Mouse (Mus musculus) midbrain, embryonic 12.5 days (tissue): ENCODE data around the gene Itgb2l. TPM values are rescaled to one million over a fixed set of nuclear protein-coding genes. Genes with fewer than 3 reads are reported as not detected.

Experiments used
- ATAC-seq: fragments of 200-750 bp; cut with Nextera tagmentation; 2 replicates; pipeline ENCODE4 v1.8.0; 2017; ENCODE audit warnings: low read depth, moderate TSS enrichment, moderate library complexity; ENCODE audit not compliant: low FRiP score
- H3K27ac ChIP-seq: fragments of 300-500 bp; sonication (generic); replicated peaks from 2 replicates; pipeline ENCODE4 v1.5.1; 2016; ENCODE audit warnings: mild to moderate bottlenecking
- H3K27me3 ChIP-seq: fragments of 300-500 bp; sonication (generic); 2 replicates; pipeline ENCODE4 v1.6.1; 2016; ENCODE audit warnings: mild to moderate bottlenecking
- H3K36me3 ChIP-seq: fragments of 300-500 bp; sonication (generic); 2 replicates; pipeline ENCODE4 v1.6.1; 2016
- H3K4me1 ChIP-seq: fragments of 300-500 bp; sonication (generic); 2 replicates; pipeline ENCODE4 v1.6.1; 2016
- H3K4me2 ChIP-seq: fragments of 300-500 bp; sonication (generic); replicated peaks from 2 replicates; pipeline ENCODE4 v1.6.1; 2016; ENCODE audit warnings: mild to moderate bottlenecking, moderate library complexity
- H3K4me3 ChIP-seq: fragments of 300-500 bp; sonication (generic); 2 replicates; pipeline ENCODE4 v1.5.1; 2016; ENCODE audit warnings: mild to moderate bottlenecking
- H3K9ac ChIP-seq: fragments of 300-500 bp; sonication (generic); replicated peaks from 2 replicates; pipeline ENCODE4 v1.6.1; 2016; ENCODE audit warnings: mild to moderate bottlenecking, moderate library complexity
- H3K9me3 ChIP-seq: fragments of 300-500 bp; sonication (generic); 2 replicates; pipeline ENCODE4 v1.6.1; 2016; ENCODE audit warnings: mild to moderate bottlenecking
- WGBS: fragments of 180-500 bp; shearing (Covaris S2); methylation state at CpG from one replicate; pipeline ENCODE4 v1.1.7; 2016; 5-methylcytosine and 5-hydroxymethylcytosine counted together
- polyA plus RNA-seq: library from polyadenylated mRNA; unstranded; fragments of >200 nt; fragmentation: Nextera tagmentation; extraction: Ambion mirVana; gene quantifications from 2 replicates; pipeline ENCODE4 v1.2.1, GENCODE M21; 2016

Itgb2l gene
- polyA plus RNA-seq, 1 experiment from 2014 or later = not detected

- H3K36me3 ChIP-seq = no peaks in the 10 kb centered on the region
- H3K9me3 ChIP-seq = no peaks in the 10 kb centered on the region
- H3K9ac ChIP-seq = no peak overlapping the region
- H3K4me2 ChIP-seq = no peak overlapping the region
- no peaks in the 10 kb centered on the region for H3K27me3 ChIP-seq
- H3K4me1 ChIP-seq = no peaks in the 10 kb centered on the region
- no peak for ATAC-seq
- H3K4me3 ChIP-seq = no peak overlapping the region
- 87% methylated on average over 5 of the region's 5 CpGs for WGBS
- no peak overlapping the region for H3K27ac ChIP-seq
These were observed 60.8 kb downstream of the Itgb2l start for GRCm38 (mm10) chr16:96382496-96383181.

- no peak overlapping the region for H3K27ac ChIP-seq
- no peaks in the 10 kb centered on the region for H3K9me3 ChIP-seq
- H3K9ac ChIP-seq = no peak overlapping the region
- no peak overlapping the region for H3K4me3 ChIP-seq
- H3K4me2 ChIP-seq = no peak overlapping the region
- 0 out of 2 replicates have a peak, but pooled peaks cover under 1% of the 10 kb centered on the region for H3K4me1 ChIP-seq
- ATAC-seq = no peak
- WGBS = 93% methylated on average over 12 of the region's 12 CpGs
- H3K36me3 ChIP-seq = no peaks in the 10 kb centered on the region
- H3K27me3 ChIP-seq = no peaks in the 10 kb centered on the region
These were observed 62.0 kb downstream of the Itgb2l start for GRCm38 (mm10) chr16:96381435-96381834.

GRCm38 (mm10) chr16:96378111-96378510 lies 65.3 kb downstream of the Itgb2l start:
- no peak overlapping the region for H3K9ac ChIP-seq
- WGBS = 94% methylated on average over 10 of the region's 10 CpGs
- H3K36me3 ChIP-seq = no peaks in the 10 kb centered on the region
- H3K4me1 ChIP-seq = 0 out of 2 replicates have a peak, but pooled peaks cover 2% of the 10 kb centered on the region
- no peaks in the 10 kb centered on the region for H3K27me3 ChIP-seq
- H3K9me3 ChIP-seq = no peaks in the 10 kb centered on the region
- no peak overlapping the region for H3K27ac ChIP-seq
- no peak overlapping the region for H3K4me3 ChIP-seq
- no peak overlapping the region for H3K4me2 ChIP-seq
- ATAC-seq = no peak

GRCm38 (mm10) chr16:96376342-96376741 lies 67.1 kb downstream of the Itgb2l start:
- H3K9me3 ChIP-seq = no peaks in the 10 kb centered on the region
- WGBS = 30% methylated on average over 6 of the region's 7 CpGs

GRCm38 (mm10) chr16:96375538-96375937 lies 67.9 kb downstream of the Itgb2l start:
- H3K4me2 ChIP-seq = no peak overlapping the region
- 89% methylated on average over 7 of the region's 7 CpGs for WGBS
- 0 out of 2 replicates have a peak, but pooled peaks cover 2% of the 10 kb centered on the region for H3K4me1 ChIP-seq
- H3K4me3 ChIP-seq = no peak overlapping the region
- H3K36me3 ChIP-seq = no peaks in the 10 kb centered on the region
- H3K9ac ChIP-seq = no peak overlapping the region
- ATAC-seq = no peak
- H3K9me3 ChIP-seq = no peaks in the 10 kb centered on the region
- no peaks in the 10 kb centered on the region for H3K27me3 ChIP-seq
- no peak overlapping the region for H3K27ac ChIP-seq

More at GRCm38 (mm10) chr16:96376342-96376741, 67.1 kb downstream of the Itgb2l start:
- Histone ChIP-seq H3K9ac (no peak overlapping the region), H3K36me3 (no peaks in the 10 kb centered on the region), H3K27me3 (no peaks in the 10 kb centered on the region), H3K27ac (no peak overlapping the region), H3K4me2 (no peak overlapping the region), H3K4me1 (0 out of 2 replicates have a peak, but pooled peaks cover 2% of the 10 kb centered on the region), H3K4me3 (no peak overlapping the region)
- ATAC-seq = no peak

GRCm38 (mm10) chr16:96372752-96373118 lies 70.7 kb downstream of the Itgb2l start:
- ATAC-seq = no peak
- H3K4me3 ChIP-seq = no peak overlapping the region
- whole genome bisulfite sequencing = 87% methylated on average over 8 of the region's 8 CpGs

More at GRCm38 (mm10) chr16:96372752-96373118, 70.7 kb downstream of the Itgb2l start:
- Histone ChIP-seq H3K9ac (no peak overlapping the region), H3K27ac (no peak overlapping the region), H3K4me2 (no peak overlapping the region), H3K4me1 (0 out of 2 replicates have a peak, but pooled peaks cover 2% of the 10 kb centered on the region), H3K36me3 (no peaks in the 10 kb centered on the region), H3K27me3 (no peaks in the 10 kb centered on the region), H3K9me3 (no peaks in the 10 kb centered on the region)

Other genes starting within 250 kb of the Itgb2l start
- gene Sh3bgr, start 243.2 kb downstream of the Itgb2l start, polyA plus RNA-seq = 0.84 and 2.5 TPM in 2 replicates
- 1.0 and 1.4 TPM in 2 replicates for gene B3galt5, start 207.8 kb downstream of the Itgb2l start, polyA plus RNA-seq
- 12.9 and 21.8 TPM in 2 replicates for gene Pcp4, start 24.0 kb upstream of the Itgb2l start, polyA plus RNA-seq